Mouse (Mus musculus): ENCODE data around the gene Sema3f. TPM values are rescaled to one million over a fixed set of nuclear protein-coding genes. Genes with fewer than 3 reads are reported as not detected.

The Sema3f gene
- total and polyA plus RNA-seq, 3 experiments, result 0.09 to 0.11 TPM; not detected in 1

GRCm38 (mm10) chr9:107668916-107669315, 41.4 kb downstream of the Sema3f start:
- Histone ChIP-seq H3K27me3 (ENCODE audit: insufficient read depth, low read length) (peaks cover 70% of the 10 kb centered on the region), H3K4me1 (ENCODE audit: insufficient read depth, low read depth, low read length) (no peaks in the 10 kb centered on the region), H3K4me3 (ENCODE audit: low read depth, low read length) (no peak overlapping the region), H3K9me3 (replicated peaks) (no peaks in the 10 kb centered on the region), H3K36me3 (replicated peaks) (no peaks in the 10 kb centered on the region)
- TF ChIP-seq GATA2 (IDR thresholded peaks at IDR 0.05; ENCODE audit: borderline replicate concordance, low read depth, low read length), result no peak
- DNase-seq (ENCODE audit: low spot score), result no peak
- no peak for ATAC-seq (ENCODE audit: extremely low read depth, insufficient number of reproducible peaks, low FRiP score, poor library complexity, severe bottlenecking)

- Histone ChIP-seq H3K36me3 (replicated peaks) (no peaks in the 10 kb centered on the region), H3K27me3 (ENCODE audit: insufficient read depth, low read length) (peaks cover 73% of the 10 kb centered on the region), H3K9me3 (replicated peaks) (no peaks in the 10 kb centered on the region), H3K4me1 (ENCODE audit: insufficient read depth, low read depth, low read length) (no peaks in the 10 kb centered on the region), H3K4me3 (ENCODE audit: low read depth, low read length) (no peak overlapping the region)
- DNase-seq (ENCODE audit: low spot score) (no peak), ATAC-seq (ENCODE audit: extremely low read depth, insufficient number of reproducible peaks, low FRiP score, poor library complexity, severe bottlenecking) (no peak)
- no peak for TF ChIP-seq GATA2 (IDR thresholded peaks at IDR 0.05; ENCODE audit: borderline replicate concordance, low read depth, low read length)
- TF ChIP-seq POLR2AphosphoS5 (IDR thresholded peaks at IDR 0.05; ENCODE audit: insufficient replicate concordance, low read depth, low read length), result no peak
- no peak for TF ChIP-seq CTCF (IDR thresholded peaks at IDR 0.05; ENCODE audit: low read depth, low read length)
- no peak for TF ChIP-seq GATA1 (IDR thresholded peaks at IDR 0.05; ENCODE audit: borderline replicate concordance, low read length)
- no peak for TF ChIP-seq TAL1 (conservative IDR thresholded peaks at IDR 0.05; ENCODE audit: low read depth, low read length)
Observed at GRCm38 (mm10) chr9:107668011-107668410, 42.3 kb downstream of the Sema3f start.

GRCm38 (mm10) chr9:107667219-107667618, 43.1 kb downstream of the Sema3f start:
- Histone ChIP-seq H3K9me3 (replicated peaks) (no peaks in the 10 kb centered on the region), H3K4me1 (ENCODE audit: insufficient read depth, low read depth, low read length) (no peaks in the 10 kb centered on the region), H3K36me3 (replicated peaks) (no peaks in the 10 kb centered on the region), H3K27me3 (ENCODE audit: insufficient read depth, low read length) (peaks cover 77% of the 10 kb centered on the region), H3K4me3 (ENCODE audit: low read depth, low read length) (no peak overlapping the region)
- no peak for DNase-seq (ENCODE audit: low spot score)
- no peak for ATAC-seq (ENCODE audit: extremely low read depth, insufficient number of reproducible peaks, low FRiP score, poor library complexity, severe bottlenecking)
- TF ChIP-seq POLR2AphosphoS5 (IDR thresholded peaks at IDR 0.05; ENCODE audit: insufficient replicate concordance, low read depth, low read length), result no peak
- TF ChIP-seq GATA1 (IDR thresholded peaks at IDR 0.05; ENCODE audit: borderline replicate concordance, low read length), result no peak
- no peak for TF ChIP-seq GATA2 (IDR thresholded peaks at IDR 0.05; ENCODE audit: borderline replicate concordance, low read depth, low read length)
- TF ChIP-seq CTCF (IDR thresholded peaks at IDR 0.05; ENCODE audit: low read depth, low read length), result no peak
- no peak for TF ChIP-seq TAL1 (conservative IDR thresholded peaks at IDR 0.05; ENCODE audit: low read depth, low read length)

- ATAC-seq (ENCODE audit: extremely low read depth, insufficient number of reproducible peaks, low FRiP score, poor library complexity, severe bottlenecking) (no peak), DNase-seq (ENCODE audit: low spot score) (no peak)
- TF ChIP-seq TAL1 (conservative IDR thresholded peaks at IDR 0.05; ENCODE audit: low read depth, low read length) (no peak), GATA1 (IDR thresholded peaks at IDR 0.05; ENCODE audit: borderline replicate concordance, low read length) (no peak), GATA2 (IDR thresholded peaks at IDR 0.05; ENCODE audit: borderline replicate concordance, low read depth, low read length) (no peak), CTCF (IDR thresholded peaks at IDR 0.05; ENCODE audit: low read depth, low read length) (no peak)
- no peaks in the 10 kb centered on the region for H3K4me1 ChIP-seq (ENCODE audit: insufficient read depth, low read depth, low read length)
- H3K36me3 ChIP-seq (replicated peaks), result no peaks in the 10 kb centered on the region
- no peaks in the 10 kb centered on the region for H3K9me3 ChIP-seq (replicated peaks)
- H3K4me3 ChIP-seq (ENCODE audit: low read depth, low read length), result no peak overlapping the region
- peaks cover 80% of the 10 kb centered on the region for H3K27me3 ChIP-seq (ENCODE audit: insufficient read depth, low read length)
Observed at GRCm38 (mm10) chr9:107666751-107667205, 43.5 kb downstream of the Sema3f start.

GRCm38 (mm10) chr9:107665308-107665707, 45.0 kb downstream of the Sema3f start:
- ATAC-seq (ENCODE audit: extremely low read depth, insufficient number of reproducible peaks, low FRiP score, poor library complexity, severe bottlenecking), result no peak
- no peaks in the 10 kb centered on the region for H3K36me3 ChIP-seq (replicated peaks)
- no peak for DNase-seq (ENCODE audit: low spot score)
- H3K4me3 ChIP-seq (ENCODE audit: low read depth, low read length), result no peak overlapping the region
- TF ChIP-seq TAL1 (conservative IDR thresholded peaks at IDR 0.05; ENCODE audit: low read depth, low read length) (no peak), POLR2AphosphoS5 (IDR thresholded peaks at IDR 0.05; ENCODE audit: insufficient replicate concordance, low read depth, low read length) (no peak), GATA2 (IDR thresholded peaks at IDR 0.05; ENCODE audit: borderline replicate concordance, low read depth, low read length) (no peak)
- no peaks in the 10 kb centered on the region for H3K4me1 ChIP-seq (ENCODE audit: insufficient read depth, low read depth, low read length)
- H3K27me3 ChIP-seq (ENCODE audit: insufficient read depth, low read length), result peaks cover 78% of the 10 kb centered on the region
- H3K9me3 ChIP-seq (replicated peaks), result no peaks in the 10 kb centered on the region

- H3K4me3 ChIP-seq (ENCODE audit: low read depth, low read length), result no peak overlapping the region
- ATAC-seq (ENCODE audit: extremely low read depth, insufficient number of reproducible peaks, low FRiP score, poor library complexity, severe bottlenecking), result no peak
- H3K4me1 ChIP-seq (ENCODE audit: insufficient read depth, low read depth, low read length), result no peaks in the 10 kb centered on the region
- TF ChIP-seq POLR2AphosphoS5 (IDR thresholded peaks at IDR 0.05; ENCODE audit: insufficient replicate concordance, low read depth, low read length) (no peak), CTCF (IDR thresholded peaks at IDR 0.05; ENCODE audit: low read depth, low read length) (no peak), GATA1 (IDR thresholded peaks at IDR 0.05; ENCODE audit: borderline replicate concordance, low read length) (no peak), GATA2 (IDR thresholded peaks at IDR 0.05; ENCODE audit: borderline replicate concordance, low read depth, low read length) (no peak), TAL1 (conservative IDR thresholded peaks at IDR 0.05; ENCODE audit: low read depth, low read length) (no peak)
- DNase-seq (ENCODE audit: low spot score), result no peak
- no peaks in the 10 kb centered on the region for H3K9me3 ChIP-seq (replicated peaks)
- no peaks in the 10 kb centered on the region for H3K36me3 ChIP-seq (replicated peaks)
- H3K27me3 ChIP-seq (ENCODE audit: insufficient read depth, low read length), result peaks cover 80% of the 10 kb centered on the region
Observed at GRCm38 (mm10) chr9:107663525-107663924, 46.8 kb downstream of the Sema3f start.

GRCm38 (mm10) chr9:107662342-107662741, 47.9 kb downstream of the Sema3f start:
- Histone ChIP-seq H3K9me3 (replicated peaks) (no peaks in the 10 kb centered on the region), H3K4me1 (ENCODE audit: insufficient read depth, low read depth, low read length) (no peaks in the 10 kb centered on the region), H3K36me3 (replicated peaks) (no peaks in the 10 kb centered on the region), H3K4me3 (ENCODE audit: low read depth, low read length) (no peak overlapping the region), H3K27me3 (ENCODE audit: insufficient read depth, low read length) (peaks cover 80% of the 10 kb centered on the region)
- ATAC-seq (ENCODE audit: extremely low read depth, insufficient number of reproducible peaks, low FRiP score, poor library complexity, severe bottlenecking) (no peak), DNase-seq (ENCODE audit: low spot score) (no peak)
- TF ChIP-seq GATA1 (IDR thresholded peaks at IDR 0.05; ENCODE audit: borderline replicate concordance, low read length) (no peak), TAL1 (conservative IDR thresholded peaks at IDR 0.05; ENCODE audit: low read depth, low read length) (no peak), GATA2 (IDR thresholded peaks at IDR 0.05; ENCODE audit: borderline replicate concordance, low read depth, low read length) (no peak), POLR2AphosphoS5 (IDR thresholded peaks at IDR 0.05; ENCODE audit: insufficient replicate concordance, low read depth, low read length) (no peak), CTCF (IDR thresholded peaks at IDR 0.05; ENCODE audit: low read depth, low read length) (no peak)

Measured in G1E (cell line).